Mouse (Mus musculus) lung, postnatal 0 days (tissue): ENCODE data around the gene Rap1gap2.

Source experiments
- CTCF ChIP-seq: IDR thresholded peaks from 2 replicates; pipeline ENCODE4 v1.5.1; 2016; ENCODE audit warnings: antibody characterized with exemption, mild to moderate bottlenecking
- EP300 ChIP-seq: IDR thresholded peaks from 2 replicates; pipeline ENCODE4 v1.6.1; 2016; ENCODE audit warnings: antibody characterized with exemption, mild to moderate bottlenecking, control low read depth

GRCm38 (mm10) chr11:74457194-74457593 is 153.5 kb downstream of the Rap1gap2 start:
- TF ChIP-seq CTCF (no peak), EP300 (no peak)
